Mouse (Mus musculus): Measurements from ENCODE around the gene Lrrc7. TPM values are rescaled to one million over a fixed set of nuclear protein-coding genes. Genes with fewer than 3 reads are reported as not detected.

Gene Lrrc7
- polyA plus RNA-seq (2014; fragmentation: Nextera tagmentation; extraction: Ambion mirVana), result 4.2 and 4.4 TPM in 2 replicates

DNA sequence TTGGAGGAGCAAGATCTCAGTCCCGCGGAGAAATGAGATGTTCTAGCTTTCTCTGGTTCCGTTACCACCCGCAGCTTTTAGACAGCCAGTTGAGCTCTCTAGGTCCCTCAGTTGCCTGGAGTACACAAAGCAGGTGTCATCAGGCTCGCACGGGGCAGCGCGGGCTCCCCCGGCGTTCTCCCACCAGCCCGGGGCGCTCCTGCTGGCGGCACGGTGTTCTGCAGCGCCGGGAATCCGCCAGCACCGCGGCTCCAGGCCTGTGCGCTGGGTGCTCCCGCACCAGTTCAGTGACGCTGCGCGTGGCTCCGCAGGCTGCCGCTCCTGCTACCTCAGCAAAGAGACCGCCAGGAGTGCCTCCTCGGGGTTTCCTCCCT, at the start of gene Lrrc7:
Gene Lrrc7, minus strand, starts transcription at position 235 of the 374 bp plus-strand sequence.
- H3K9me3 ChIP-seq (ENCODE audit: control insufficient read depth, low read depth, low read length), result no peaks in the 10 kb centered on the region
- no peaks in the 10 kb centered on the region for H3K27me3 ChIP-seq (ENCODE audit: control insufficient read depth, insufficient read depth, low read length)
- peak within 1 kb of the TSS; percentile 99 for H3K4me2 ChIP-seq (replicated peaks; ENCODE audit: low read depth, low read length)
- peak within 1 kb of the TSS; percentile 52 for H3K9ac ChIP-seq (replicated peaks; ENCODE audit: low read depth, low read length)
- H3K4me3 ChIP-seq (ENCODE audit: low read depth, low read length), result peak within 1 kb of the TSS; percentile 69
- ATAC-seq (ENCODE audit: insufficient number of reproducible peaks, insufficient read depth, low FRiP score, low read depth), result peak; percentile 88
- WGBS, result under 1% methylated on average over 28 of the region's 28 CpGs
- H3K36me3 ChIP-seq (ENCODE audit: control insufficient read depth, insufficient read depth, low read length), result no peaks in the 10 kb centered on the region
- peak within 1 kb of the TSS; percentile 27; the same call in 1 of the 2 replicates for H3K27ac ChIP-seq (ENCODE audit: low read length)
- H3K4me1 ChIP-seq (ENCODE audit: control insufficient read depth, insufficient read depth, low read length), result no peaks in the 10 kb centered on the region; the same call in 1 of the 2 replicates

DNA sequence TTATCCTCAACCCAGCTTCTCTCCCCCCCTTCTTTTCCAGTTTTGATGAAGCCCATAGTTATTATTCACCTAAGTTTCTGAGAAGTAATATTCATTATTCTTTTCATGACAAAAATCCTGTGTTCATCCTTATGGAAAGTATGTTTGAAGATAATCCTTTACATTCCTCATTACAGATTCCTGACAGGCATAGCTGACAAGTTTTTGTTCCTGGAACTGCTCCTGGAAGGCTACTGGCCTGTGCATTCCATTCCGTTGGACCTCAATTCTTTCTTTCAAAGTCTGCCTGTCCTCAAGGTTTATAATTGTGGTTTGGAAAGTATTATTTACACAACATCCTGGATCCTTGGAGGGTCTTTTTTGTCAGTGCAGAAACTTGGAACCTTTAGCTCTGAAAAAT, 45.0 kb upstream of the Lrrc7 start:
- Histone ChIP-seq H3K4me3 (ENCODE audit: low read depth, low read length) (no peak overlapping the region), H3K4me1 (ENCODE audit: control insufficient read depth, insufficient read depth, low read length) (no peaks in the 10 kb centered on the region), H3K9me3 (ENCODE audit: control insufficient read depth, low read depth, low read length) (no peaks in the 10 kb centered on the region), H3K9ac (replicated peaks; ENCODE audit: low read depth, low read length) (no peak overlapping the region), H3K27me3 (ENCODE audit: control insufficient read depth, insufficient read depth, low read length) (no peaks in the 10 kb centered on the region), H3K36me3 (ENCODE audit: control insufficient read depth, insufficient read depth, low read length) (no peaks in the 10 kb centered on the region), H3K4me2 (replicated peaks; ENCODE audit: low read depth, low read length) (no peak overlapping the region), H3K27ac (ENCODE audit: low read length) (no peak overlapping the region)
- WGBS, result 28% methylated on average over 1 of the region's 1 CpGs
- ATAC-seq (ENCODE audit: insufficient number of reproducible peaks, insufficient read depth, low FRiP score, low read depth), result no peak

DNA sequence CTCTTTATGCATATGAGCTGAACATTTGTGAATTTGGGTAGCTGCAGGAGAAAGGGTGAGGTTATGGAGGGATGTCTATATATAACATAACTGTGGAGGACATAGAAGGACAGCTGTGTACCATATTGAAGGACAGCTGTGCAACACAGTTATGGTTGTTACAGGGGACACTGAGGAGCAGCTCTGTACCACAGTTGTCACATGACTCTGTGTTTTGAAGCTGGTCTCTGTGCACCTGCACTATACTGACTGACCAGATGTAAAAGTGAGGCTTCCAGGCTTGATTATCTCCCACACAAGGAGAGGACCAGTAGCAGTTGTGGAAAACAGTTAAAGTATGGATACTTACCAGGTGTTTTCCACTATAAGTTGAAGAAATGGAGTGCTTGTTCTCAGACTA, 43.3 kb upstream of the Lrrc7 start:
- no peak overlapping the region for H3K4me2 ChIP-seq (replicated peaks; ENCODE audit: low read depth, low read length)
- no peaks in the 10 kb centered on the region for H3K9me3 ChIP-seq (ENCODE audit: control insufficient read depth, low read depth, low read length)
- no peaks in the 10 kb centered on the region for H3K27me3 ChIP-seq (ENCODE audit: control insufficient read depth, insufficient read depth, low read length)
- no peak overlapping the region for H3K9ac ChIP-seq (replicated peaks; ENCODE audit: low read depth, low read length)
- no peaks in the 10 kb centered on the region for H3K4me1 ChIP-seq (ENCODE audit: control insufficient read depth, insufficient read depth, low read length)
- H3K36me3 ChIP-seq (ENCODE audit: control insufficient read depth, insufficient read depth, low read length), result no peaks in the 10 kb centered on the region
- no peak overlapping the region for H3K4me3 ChIP-seq (ENCODE audit: low read depth, low read length)
- H3K27ac ChIP-seq (ENCODE audit: low read length), result no peak overlapping the region
- no peak for ATAC-seq (ENCODE audit: insufficient number of reproducible peaks, insufficient read depth, low FRiP score, low read depth)

DNA sequence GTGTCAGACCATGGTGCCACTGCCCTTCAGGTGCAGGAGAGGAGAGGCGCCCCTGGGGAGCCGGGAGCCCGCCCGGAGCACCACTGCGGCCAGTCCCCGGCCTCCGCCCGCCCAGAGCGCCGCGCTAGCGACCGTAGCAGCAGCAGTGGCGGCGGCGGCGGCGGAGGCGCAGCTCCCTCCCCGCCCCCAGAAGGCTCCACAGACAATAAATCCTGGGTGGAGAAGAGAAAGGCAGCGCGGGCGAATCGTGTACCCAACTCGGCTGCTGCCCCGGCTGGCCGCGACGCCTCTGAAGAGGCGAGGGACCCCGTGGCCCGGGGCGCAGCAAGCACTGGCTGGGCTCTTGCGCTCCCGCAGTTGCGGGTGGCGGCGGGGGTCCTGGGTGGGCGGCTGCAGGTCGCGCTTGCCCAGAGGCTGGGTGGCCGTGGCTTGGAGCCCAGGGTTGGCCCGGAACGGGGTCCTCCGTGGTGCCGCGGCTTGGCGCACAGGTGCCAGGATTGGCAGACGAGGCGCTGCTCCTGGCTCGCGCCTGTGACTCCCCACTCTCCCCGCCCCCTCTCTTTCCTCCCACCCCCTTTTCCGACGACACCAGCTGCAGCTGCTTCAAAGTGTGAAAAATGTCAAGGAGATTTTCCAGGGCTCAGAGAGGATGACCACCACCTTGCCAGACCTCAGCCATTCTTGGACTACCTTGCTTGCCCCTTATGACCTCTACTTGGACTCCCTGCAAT, 600 bp downstream of the Lrrc7 start:
- ATAC-seq (ENCODE audit: insufficient number of reproducible peaks, insufficient read depth, low FRiP score, low read depth), result peak; percentile 62
- H3K4me2 ChIP-seq (replicated peaks; ENCODE audit: low read depth, low read length), result peak overlapping the region; percentile 99
- WGBS, result under 1% methylated on average over 53 of the region's 55 CpGs
- H3K27me3 ChIP-seq (ENCODE audit: control insufficient read depth, insufficient read depth, low read length), result no peaks in the 10 kb centered on the region
- H3K27ac ChIP-seq (ENCODE audit: low read length), result peak overlapping the region; percentile 27; the same call in 1 of the 2 replicates
- peak overlapping the region; percentile 69 for H3K4me3 ChIP-seq (ENCODE audit: low read depth, low read length)
- H3K36me3 ChIP-seq (ENCODE audit: control insufficient read depth, insufficient read depth, low read length), result no peaks in the 10 kb centered on the region
- H3K9me3 ChIP-seq (ENCODE audit: control insufficient read depth, low read depth, low read length), result no peaks in the 10 kb centered on the region
- peak overlapping the region; percentile 52 for H3K9ac ChIP-seq (replicated peaks; ENCODE audit: low read depth, low read length)
- no peaks in the 10 kb centered on the region; the same call in 1 of the 2 replicates for H3K4me1 ChIP-seq (ENCODE audit: control insufficient read depth, insufficient read depth, low read length)

DNA sequence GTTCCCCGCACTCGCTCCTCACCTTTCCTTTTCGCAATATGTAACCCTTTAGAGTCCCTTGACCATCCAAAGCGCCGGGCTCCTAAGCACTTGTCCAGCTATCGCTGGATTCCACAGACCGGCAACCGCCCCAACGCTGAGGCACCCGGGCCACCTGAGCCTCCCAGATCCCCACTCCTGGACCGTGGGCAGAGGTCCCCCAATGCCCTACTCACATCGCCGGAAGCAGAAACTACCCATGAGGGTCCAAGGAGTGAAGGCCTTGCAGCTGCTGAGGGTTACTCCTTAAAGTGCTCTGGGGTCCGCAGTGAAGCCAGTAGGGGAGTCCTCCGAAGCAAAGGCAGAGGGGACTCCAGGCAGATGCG, 1.1 kb downstream of the Lrrc7 start:
- no peaks in the 10 kb centered on the region for H3K9me3 ChIP-seq (ENCODE audit: control insufficient read depth, low read depth, low read length)
- no peaks in the 10 kb centered on the region; the same call in 1 of the 2 replicates for H3K4me1 ChIP-seq (ENCODE audit: control insufficient read depth, insufficient read depth, low read length)
- H3K27me3 ChIP-seq (ENCODE audit: control insufficient read depth, insufficient read depth, low read length), result no peaks in the 10 kb centered on the region
- H3K9ac ChIP-seq (replicated peaks; ENCODE audit: low read depth, low read length), result peak overlapping the region; percentile 52
- H3K4me3 ChIP-seq (ENCODE audit: low read depth, low read length), result peak overlapping the region; percentile 69
- 0 out of 2 replicates have a peak, but pooled peaks have one; percentile 16 for ATAC-seq (ENCODE audit: insufficient number of reproducible peaks, insufficient read depth, low FRiP score, low read depth)
- H3K27ac ChIP-seq (ENCODE audit: low read length), result peak overlapping the region; percentile 22; the same call in 1 of the 2 replicates
- peak overlapping the region; percentile 99 for H3K4me2 ChIP-seq (replicated peaks; ENCODE audit: low read depth, low read length)
- no peaks in the 10 kb centered on the region for H3K36me3 ChIP-seq (ENCODE audit: control insufficient read depth, insufficient read depth, low read length)
- under 1% methylated on average over 16 of the region's 16 CpGs for WGBS

DNA sequence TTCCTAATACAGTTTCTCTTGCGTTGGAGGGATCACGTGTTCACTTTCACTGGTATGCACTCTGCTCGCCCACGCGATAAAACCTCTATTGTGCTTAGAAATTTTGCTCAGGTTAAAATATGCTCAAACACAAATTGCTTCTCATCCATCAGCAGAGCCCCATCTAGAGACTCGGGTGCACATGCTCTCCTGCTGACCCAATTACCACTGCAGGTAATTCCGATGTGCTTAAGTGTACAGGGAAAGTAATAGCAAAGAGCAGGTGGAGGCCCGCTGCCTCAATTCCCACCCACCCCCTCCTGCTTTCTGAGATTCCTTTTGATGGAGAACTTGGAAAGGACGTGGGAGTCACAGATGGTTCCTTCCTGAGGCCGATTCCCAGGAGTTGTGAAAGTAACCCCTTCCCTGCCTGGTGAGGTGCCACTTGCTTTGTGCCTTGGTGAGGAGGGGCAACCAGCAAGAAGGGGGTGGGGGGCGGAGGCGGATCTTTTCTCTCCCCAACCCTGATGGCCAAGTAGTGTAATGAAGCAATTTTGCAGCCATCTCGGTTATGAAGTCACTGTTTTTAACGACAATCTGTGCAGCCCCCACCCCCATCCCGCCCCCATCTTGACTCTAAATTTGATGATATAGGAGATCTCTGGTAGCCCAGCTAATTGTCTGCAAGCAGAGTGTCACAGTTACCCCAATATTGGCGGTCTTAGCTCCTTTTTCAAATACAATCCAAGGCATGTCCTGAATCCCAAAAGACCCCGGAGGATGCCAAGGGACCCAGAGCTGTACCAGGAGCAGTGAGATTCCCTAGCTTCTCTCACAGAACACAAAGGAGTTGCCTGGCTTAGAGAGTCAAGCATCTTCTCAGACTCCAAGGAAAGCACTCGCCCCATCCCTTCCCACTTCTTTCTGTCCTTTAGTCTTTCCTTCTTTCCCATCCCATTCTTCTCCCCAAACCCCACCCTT, 2.0 kb downstream of the Lrrc7 start:
- peak overlapping the region; percentile 69 for H3K4me3 ChIP-seq (ENCODE audit: low read depth, low read length)
- peak overlapping the region; percentile 99 for H3K4me2 ChIP-seq (replicated peaks; ENCODE audit: low read depth, low read length)
- no peaks in the 10 kb centered on the region for H3K36me3 ChIP-seq (ENCODE audit: control insufficient read depth, insufficient read depth, low read length)
- no peak for ATAC-seq (ENCODE audit: insufficient number of reproducible peaks, insufficient read depth, low FRiP score, low read depth)
- no peak overlapping the region for H3K27ac ChIP-seq (ENCODE audit: low read length)
- WGBS, result 3% methylated on average over 18 of the region's 18 CpGs
- H3K27me3 ChIP-seq (ENCODE audit: control insufficient read depth, insufficient read depth, low read length), result no peaks in the 10 kb centered on the region
- peak overlapping the region; percentile 14; the same call in 1 of the 2 replicates for H3K9ac ChIP-seq (replicated peaks; ENCODE audit: low read depth, low read length)
- H3K9me3 ChIP-seq (ENCODE audit: control insufficient read depth, low read depth, low read length), result no peaks in the 10 kb centered on the region
- no peaks in the 10 kb centered on the region; the same call in 1 of the 2 replicates for H3K4me1 ChIP-seq (ENCODE audit: control insufficient read depth, insufficient read depth, low read length)

DNA sequence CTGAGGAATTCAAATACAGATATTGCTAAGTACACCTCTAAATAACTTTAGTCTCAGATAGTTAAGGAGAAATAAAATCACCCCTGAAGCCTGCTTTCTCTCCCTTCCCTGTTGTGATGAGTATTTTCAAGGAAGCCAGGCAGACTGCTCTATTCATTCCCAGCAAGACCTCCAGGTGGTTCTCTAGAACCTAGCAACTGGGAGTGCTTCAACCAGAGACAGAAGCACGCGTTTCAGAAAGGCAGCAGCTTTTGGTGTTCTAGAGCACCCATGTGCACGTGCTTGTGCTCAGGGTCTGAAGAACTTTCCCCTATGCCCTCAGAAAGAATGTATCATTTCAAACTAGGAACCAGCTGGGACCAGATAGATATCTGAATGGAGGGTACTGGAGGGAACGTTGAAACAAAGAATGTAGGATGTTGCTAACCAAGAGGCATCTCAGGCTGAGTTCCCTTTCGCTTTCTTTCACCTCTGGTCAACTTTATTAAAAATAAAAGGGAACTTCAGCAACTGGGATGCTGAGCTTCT, 2.8 kb downstream of the Lrrc7 start:
- no peaks in the 10 kb centered on the region for H3K27me3 ChIP-seq (ENCODE audit: control insufficient read depth, insufficient read depth, low read length)
- H3K27ac ChIP-seq (ENCODE audit: low read length), result no peak overlapping the region
- H3K9me3 ChIP-seq (ENCODE audit: control insufficient read depth, low read depth, low read length), result no peaks in the 10 kb centered on the region
- H3K4me2 ChIP-seq (replicated peaks; ENCODE audit: low read depth, low read length), result peak overlapping the region; percentile 99
- 23% methylated on average over 5 of the region's 5 CpGs for WGBS
- no peak overlapping the region for H3K9ac ChIP-seq (replicated peaks; ENCODE audit: low read depth, low read length)
- no peaks in the 10 kb centered on the region; the same call in 1 of the 2 replicates for H3K4me1 ChIP-seq (ENCODE audit: control insufficient read depth, insufficient read depth, low read length)
- ATAC-seq (ENCODE audit: insufficient number of reproducible peaks, insufficient read depth, low FRiP score, low read depth), result no peak
- H3K4me3 ChIP-seq (ENCODE audit: low read depth, low read length), result peak overlapping the region; percentile 69
- H3K36me3 ChIP-seq (ENCODE audit: control insufficient read depth, insufficient read depth, low read length), result no peaks in the 10 kb centered on the region

DNA sequence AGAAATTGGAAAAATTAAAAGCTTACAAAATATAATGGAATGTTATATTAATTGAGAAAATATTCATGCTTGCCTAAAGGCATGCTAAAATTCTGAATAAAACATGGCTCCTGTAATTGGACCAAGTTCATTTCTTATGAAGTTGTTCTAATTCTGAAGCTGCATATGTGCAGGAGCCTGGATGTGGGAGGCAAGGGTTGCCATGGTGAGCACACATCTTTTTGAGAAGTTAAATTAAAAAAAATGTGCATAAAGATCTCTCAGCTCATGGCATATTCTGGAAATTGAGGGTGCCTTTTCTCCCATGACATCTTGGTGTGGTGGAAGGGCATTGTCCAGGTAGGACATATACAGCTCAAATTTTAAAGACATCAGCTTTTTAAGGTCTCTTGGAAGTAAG, 3.4 kb downstream of the Lrrc7 start:
- Histone ChIP-seq H3K9me3 (ENCODE audit: control insufficient read depth, low read depth, low read length) (no peaks in the 10 kb centered on the region), H3K27ac (ENCODE audit: low read length) (no peak overlapping the region), H3K4me2 (replicated peaks; ENCODE audit: low read depth, low read length) (no peak overlapping the region), H3K4me1 (ENCODE audit: control insufficient read depth, insufficient read depth, low read length) (no peaks in the 10 kb centered on the region; the same call in 1 of the 2 replicates), H3K27me3 (ENCODE audit: control insufficient read depth, insufficient read depth, low read length) (no peaks in the 10 kb centered on the region), H3K36me3 (ENCODE audit: control insufficient read depth, insufficient read depth, low read length) (no peaks in the 10 kb centered on the region), H3K4me3 (ENCODE audit: low read depth, low read length) (no peak overlapping the region), H3K9ac (replicated peaks; ENCODE audit: low read depth, low read length) (no peak overlapping the region)
- no peak for ATAC-seq (ENCODE audit: insufficient number of reproducible peaks, insufficient read depth, low FRiP score, low read depth)

All from stomach, embryonic 14.5 days (tissue).